Mouse (Mus musculus): ENCODE results near the gene Retnla. TPM values are rescaled to one million over a fixed set of nuclear protein-coding genes. Genes with fewer than 3 reads are reported as not detected.
"Not testable (repeated sequence)": the region's sequence is repeated elsewhere in the genome, so short reads cannot be mapped to it uniquely, and the experiment has no call there.

The Retnla gene
- polyA plus RNA-seq, 1 experiment, result not detected

DNA sequence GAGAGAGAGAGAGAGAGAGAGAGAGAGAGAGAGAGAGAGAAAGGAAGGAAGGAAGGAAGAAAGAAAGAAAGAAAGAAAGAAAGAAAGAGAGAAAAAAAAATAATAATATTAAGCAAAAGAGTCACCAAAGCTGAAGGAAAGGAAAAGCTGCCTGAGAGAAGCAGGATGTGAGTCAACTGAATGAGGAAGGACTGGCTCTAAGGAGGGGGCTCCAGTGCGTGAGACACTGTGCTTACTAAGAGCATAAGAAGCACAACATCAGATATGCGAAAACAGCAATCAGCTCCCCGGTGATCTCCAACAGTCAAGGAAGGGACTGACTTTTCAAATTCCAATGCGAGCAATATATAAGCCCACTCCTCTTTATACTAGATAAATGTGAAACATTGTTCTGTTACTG, 13.3 kb upstream of the Retnla start:
- H3K27ac ChIP-seq (ENCODE audit: insufficient read depth, low read length), result no peak overlapping the region
- TF ChIP-seq POLR2A (IDR thresholded peaks at IDR 0.05; ENCODE audit: insufficient read depth, low read length), result no peak
- no peak for TF ChIP-seq EP300 (IDR thresholded peaks at IDR 0.05; ENCODE audit: insufficient read depth, low read depth, low read length)
- TF ChIP-seq CTCF (IDR thresholded peaks at IDR 0.05; ENCODE audit: low read depth, low read length), result no peak
- no peak overlapping the region for H3K9ac ChIP-seq (ENCODE audit: low read depth, poor library complexity, severe bottlenecking)
- H3K36me3 ChIP-seq (ENCODE audit: control insufficient read depth, insufficient read depth, low read length, poor library complexity, severe bottlenecking), result no peaks in the 10 kb centered on the region
- H3K4me3 ChIP-seq (ENCODE audit: low read depth, low read length), result no peak overlapping the region
- H3K4me1 ChIP-seq (ENCODE audit: control insufficient read depth, insufficient read depth, low read length), result no peaks in the 10 kb centered on the region
- H3K27me3 ChIP-seq (ENCODE audit: control insufficient read depth, insufficient read depth, low read length, poor library complexity, severe bottlenecking), result no peaks in the 10 kb centered on the region
- H3K9me3 ChIP-seq (replicated peaks; ENCODE audit: control insufficient read depth, insufficient read depth, low read length, poor library complexity, severe bottlenecking), result no peaks in the 10 kb centered on the region

DNA sequence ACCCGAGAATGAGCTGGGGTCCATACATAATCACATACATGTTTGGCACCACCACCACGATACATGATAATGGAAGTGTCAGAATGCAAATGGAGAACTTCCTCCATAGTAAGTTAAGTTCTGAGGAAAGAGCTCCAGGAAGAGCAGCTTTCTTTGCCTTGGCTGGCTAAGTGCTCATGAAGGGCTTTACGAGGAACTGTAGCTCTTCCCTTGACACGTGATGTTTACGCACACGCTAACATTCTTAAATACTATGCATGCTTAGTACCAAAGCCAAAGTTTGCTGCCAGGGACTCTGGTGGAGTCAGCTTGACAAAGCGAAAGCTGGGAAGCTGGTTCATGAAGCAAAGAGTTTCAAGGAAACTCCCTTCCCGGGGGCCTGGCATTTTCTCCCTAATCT, 10.3 kb upstream of the Retnla start:
- TF ChIP-seq EP300 (IDR thresholded peaks at IDR 0.05; ENCODE audit: insufficient read depth, low read depth, low read length) (no peak), POLR2A (IDR thresholded peaks at IDR 0.05; ENCODE audit: insufficient read depth, low read length) (no peak), CTCF (IDR thresholded peaks at IDR 0.05; ENCODE audit: low read depth, low read length) (no peak)
- H3K27ac ChIP-seq (ENCODE audit: insufficient read depth, low read length), result no peak overlapping the region
- H3K4me1 ChIP-seq (ENCODE audit: control insufficient read depth, insufficient read depth, low read length), result no peaks in the 10 kb centered on the region
- H3K4me3 ChIP-seq (ENCODE audit: low read depth, low read length), result no peak overlapping the region
- H3K9me3 ChIP-seq (replicated peaks; ENCODE audit: control insufficient read depth, insufficient read depth, low read length, poor library complexity, severe bottlenecking), result no peaks in the 10 kb centered on the region
- H3K36me3 ChIP-seq (ENCODE audit: control insufficient read depth, insufficient read depth, low read length, poor library complexity, severe bottlenecking), result no peaks in the 10 kb centered on the region
- no peaks in the 10 kb centered on the region for H3K27me3 ChIP-seq (ENCODE audit: control insufficient read depth, insufficient read depth, low read length, poor library complexity, severe bottlenecking)
- no peak overlapping the region for H3K9ac ChIP-seq (ENCODE audit: low read depth, poor library complexity, severe bottlenecking)

DNA sequence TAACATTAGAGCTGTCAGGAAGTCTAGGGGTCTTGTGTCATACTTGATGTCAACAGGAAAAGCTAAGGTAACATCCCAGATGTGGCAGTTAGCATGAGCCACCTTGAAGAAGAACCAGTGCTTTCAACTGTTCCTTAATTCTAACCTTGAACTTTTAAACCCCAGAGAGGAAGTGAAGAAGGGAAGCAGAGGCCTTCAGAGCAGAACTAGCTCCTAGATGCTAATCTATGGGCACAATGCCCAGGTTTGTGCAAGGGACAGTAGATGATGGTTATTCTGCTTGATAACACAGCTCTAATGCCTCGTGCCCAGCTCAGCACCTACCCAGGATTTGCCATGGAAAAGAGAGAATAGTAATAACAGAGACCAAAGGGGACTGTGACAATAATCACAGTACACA, 8.7 kb upstream of the Retnla start:
- not testable (repeated sequence) for H3K4me3 ChIP-seq (ENCODE audit: low read depth, low read length); H3K36me3 ChIP-seq (ENCODE audit: control insufficient read depth, insufficient read depth, low read length, poor library complexity, severe bottlenecking); H3K4me1 ChIP-seq (ENCODE audit: control insufficient read depth, insufficient read depth, low read length); H3K9ac ChIP-seq (ENCODE audit: low read depth, poor library complexity, severe bottlenecking); H3K9me3 ChIP-seq (replicated peaks; ENCODE audit: control insufficient read depth, insufficient read depth, low read length, poor library complexity, severe bottlenecking); H3K27ac ChIP-seq (ENCODE audit: insufficient read depth, low read length); H3K27me3 ChIP-seq (ENCODE audit: control insufficient read depth, insufficient read depth, low read length, poor library complexity, severe bottlenecking)

DNA sequence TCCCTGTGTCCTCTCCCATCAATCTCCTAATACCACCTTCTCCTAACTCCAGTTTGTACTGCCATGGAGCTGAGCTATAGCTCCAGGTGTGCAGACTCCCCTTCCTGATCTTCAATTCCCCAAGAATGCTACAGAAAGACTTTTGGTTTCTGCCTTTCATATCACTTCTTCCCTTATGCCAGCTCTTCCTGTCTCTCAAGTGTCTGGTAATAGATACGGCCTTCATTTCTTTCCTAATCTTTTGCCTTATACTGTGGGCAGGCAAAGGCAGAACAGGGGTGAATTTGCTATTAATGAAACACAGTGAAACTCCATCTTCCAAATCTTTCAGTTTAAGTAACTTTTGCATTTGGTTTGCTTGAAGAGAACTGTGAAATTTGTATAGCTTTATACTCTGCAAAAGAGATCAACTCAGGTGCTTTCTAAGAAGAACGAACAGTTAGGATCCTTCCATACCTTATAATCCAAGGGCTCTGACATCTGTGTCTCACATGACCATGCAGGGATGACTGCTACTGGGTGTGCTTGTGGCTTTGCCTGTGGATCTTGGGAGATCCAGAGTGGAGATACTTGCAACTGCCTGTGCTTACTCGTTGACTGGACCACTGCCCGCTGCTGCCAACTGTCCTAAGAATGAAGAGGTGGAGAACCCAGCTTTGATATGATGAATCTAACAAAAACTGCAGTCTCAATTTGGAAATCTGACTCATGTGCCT, 1.5 kb downstream of the Retnla start:
- H3K27me3 ChIP-seq (ENCODE audit: control insufficient read depth, insufficient read depth, low read length, poor library complexity, severe bottlenecking), result no peaks in the 10 kb centered on the region
- H3K9me3 ChIP-seq (replicated peaks; ENCODE audit: control insufficient read depth, insufficient read depth, low read length, poor library complexity, severe bottlenecking), result peaks cover 5% of the 10 kb centered on the region
- H3K4me3 ChIP-seq (ENCODE audit: low read depth, low read length), result no peak overlapping the region
- H3K27ac ChIP-seq (ENCODE audit: insufficient read depth, low read length), result no peak overlapping the region
- no peaks in the 10 kb centered on the region for H3K4me1 ChIP-seq (ENCODE audit: control insufficient read depth, insufficient read depth, low read length)
- no peak for TF ChIP-seq CTCF (IDR thresholded peaks at IDR 0.05; ENCODE audit: low read depth, low read length)
- TF ChIP-seq POLR2A (IDR thresholded peaks at IDR 0.05; ENCODE audit: insufficient read depth, low read length), result no peak
- no peak for TF ChIP-seq EP300 (IDR thresholded peaks at IDR 0.05; ENCODE audit: insufficient read depth, low read depth, low read length)
- no peaks in the 10 kb centered on the region for H3K36me3 ChIP-seq (ENCODE audit: control insufficient read depth, insufficient read depth, low read length, poor library complexity, severe bottlenecking)
- no peak overlapping the region for H3K9ac ChIP-seq (ENCODE audit: low read depth, poor library complexity, severe bottlenecking)

DNA sequence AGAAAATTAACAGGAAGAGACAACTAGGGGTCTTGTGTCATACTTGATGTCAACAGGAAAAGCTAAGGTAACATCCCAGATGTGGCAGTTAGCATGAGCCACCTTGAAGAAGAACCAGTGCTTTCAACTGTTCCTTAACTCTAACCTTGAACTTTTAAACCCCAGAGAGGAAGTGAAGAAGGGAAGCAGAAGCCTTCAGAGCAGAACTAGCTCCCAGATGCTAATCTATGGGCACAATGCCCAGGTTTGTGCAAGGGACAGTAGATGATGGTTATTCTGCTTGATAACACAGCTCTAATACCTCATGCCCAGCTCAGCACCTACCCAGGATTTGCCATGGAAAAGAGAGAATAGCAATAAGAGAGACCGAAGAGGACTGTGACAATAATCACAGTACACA, 22.7 kb downstream of the Retnla start:
- H3K9me3 ChIP-seq (replicated peaks; ENCODE audit: control insufficient read depth, insufficient read depth, low read length, poor library complexity, severe bottlenecking); H3K4me3 ChIP-seq (ENCODE audit: low read depth, low read length); H3K36me3 ChIP-seq (ENCODE audit: control insufficient read depth, insufficient read depth, low read length, poor library complexity, severe bottlenecking); H3K27me3 ChIP-seq (ENCODE audit: control insufficient read depth, insufficient read depth, low read length, poor library complexity, severe bottlenecking); H3K9ac ChIP-seq (ENCODE audit: low read depth, poor library complexity, severe bottlenecking); H3K27ac ChIP-seq (ENCODE audit: insufficient read depth, low read length); H3K4me1 ChIP-seq (ENCODE audit: control insufficient read depth, insufficient read depth, low read length): not testable (repeated sequence)

DNA sequence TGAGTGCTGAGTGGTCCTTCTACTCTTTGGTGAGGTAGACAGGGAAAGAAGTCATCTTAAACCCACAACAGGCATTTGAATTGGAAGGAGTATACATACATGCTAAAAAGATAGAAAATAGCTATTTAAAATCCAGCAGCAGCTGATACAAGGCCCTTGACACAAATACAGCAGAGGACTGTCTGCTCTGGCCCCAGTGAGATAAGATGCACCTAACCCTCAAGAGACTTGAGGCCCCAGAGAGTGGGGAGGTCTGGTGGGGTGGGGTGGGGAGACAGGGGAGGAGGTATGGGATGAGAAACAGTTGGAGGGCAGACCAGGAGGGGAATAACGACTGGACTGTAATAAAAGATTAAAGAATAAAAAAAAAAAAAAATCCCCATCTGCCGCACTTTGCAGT, 25.3 kb downstream of the Retnla start:
- Histone ChIP-seq H3K4me1 (ENCODE audit: control insufficient read depth, insufficient read depth, low read length) (no peaks in the 10 kb centered on the region), H3K36me3 (ENCODE audit: control insufficient read depth, insufficient read depth, low read length, poor library complexity, severe bottlenecking) (no peaks in the 10 kb centered on the region), H3K4me3 (ENCODE audit: low read depth, low read length) (no peak overlapping the region), H3K9me3 (replicated peaks; ENCODE audit: control insufficient read depth, insufficient read depth, low read length, poor library complexity, severe bottlenecking) (no peaks in the 10 kb centered on the region), H3K27ac (ENCODE audit: insufficient read depth, low read length) (no peak overlapping the region), H3K9ac (ENCODE audit: low read depth, poor library complexity, severe bottlenecking) (no peak overlapping the region), H3K27me3 (ENCODE audit: control insufficient read depth, insufficient read depth, low read length, poor library complexity, severe bottlenecking) (no peaks in the 10 kb centered on the region)
- TF ChIP-seq EP300 (IDR thresholded peaks at IDR 0.05; ENCODE audit: insufficient read depth, low read depth, low read length), result no peak

Data from ES-Bruce4 (cell line).